Mouse (Mus musculus) hindbrain, embryonic 16.5 days (tissue): ENCODE data around the gene Serpinb11. TPM values are rescaled to one million over a fixed set of nuclear protein-coding genes. Genes with fewer than 3 reads are reported as not detected.

Experiments used
- ATAC-seq: fragments of 200-750 bp; cut with Nextera tagmentation; 2 replicates; pipeline ENCODE4 v1.8.0; 2017; ENCODE audit warnings: moderate TSS enrichment, moderate library complexity
- H3K27ac ChIP-seq: fragments of 300-500 bp; sonication (generic); 2 replicates; pipeline ENCODE4 v1.5.1; 2014; ENCODE audit warnings: low read depth, mild to moderate bottlenecking, control low read depth, low read length, moderate library complexity
- H3K27me3 ChIP-seq: fragments of 300-500 bp; sonication (generic); replicated peaks from 2 replicates; pipeline ENCODE4 v1.6.1; 2014; ENCODE audit warnings: low read length; ENCODE audit not compliant: control insufficient read depth, insufficient read depth
- H3K36me3 ChIP-seq: fragments of 300-500 bp; sonication (generic); 2 replicates; pipeline ENCODE4 v1.6.1; 2014; ENCODE audit warnings: mild to moderate bottlenecking, low read length, moderate library complexity, mixed read lengths; ENCODE audit not compliant: control insufficient read depth, insufficient read depth
- H3K4me1 ChIP-seq: fragments of 300-500 bp; sonication (generic); 2 replicates; pipeline ENCODE4 v1.6.1; 2014; ENCODE audit warnings: low read depth, low read length; ENCODE audit not compliant: control insufficient read depth, insufficient read depth
- H3K4me2 ChIP-seq: fragments of 300-500 bp; sonication (generic); 2 replicates; pipeline ENCODE4 v1.6.1; 2014; ENCODE audit warnings: mild to moderate bottlenecking, low read length, control low read depth, moderate library complexity
- H3K4me3 ChIP-seq: fragments of 300-500 bp; sonication (generic); 2 replicates; pipeline ENCODE4 v1.5.1; 2014; ENCODE audit warnings: mild to moderate bottlenecking, low read length, control low read depth, moderate library complexity
- H3K9ac ChIP-seq: fragments of 300-500 bp; sonication (generic); 2 replicates; pipeline ENCODE4 v1.6.1; 2014; ENCODE audit warnings: low read depth, mild to moderate bottlenecking, control low read depth, low read length, moderate library complexity
- H3K9me3 ChIP-seq: fragments of 300-500 bp; sonication (generic); 2 replicates; pipeline ENCODE4 v1.6.1; 2014; ENCODE audit warnings: mild to moderate bottlenecking, low read length, moderate library complexity; ENCODE audit not compliant: control insufficient read depth
- WGBS: fragments of 180-500 bp; shearing (Covaris S2); extraction: QIAGEN DNeasy Blood & Tissue Kit; methylation state at CpG from one replicate; pipeline ENCODE4 v1.1.7; 2014; 5-methylcytosine and 5-hydroxymethylcytosine counted together
- polyA plus RNA-seq: library from polyadenylated mRNA; unstranded; fragments of >200 nt; fragmentation: Nextera tagmentation; extraction: Ambion mirVana; gene quantifications from 2 replicates; pipeline ENCODE4 v1.2.1, GENCODE M21; 2015

The Serpinb11 gene
- 0.08 TPM in 1 of 2 replicates, not detected in the other for polyA plus RNA-seq

DNA sequence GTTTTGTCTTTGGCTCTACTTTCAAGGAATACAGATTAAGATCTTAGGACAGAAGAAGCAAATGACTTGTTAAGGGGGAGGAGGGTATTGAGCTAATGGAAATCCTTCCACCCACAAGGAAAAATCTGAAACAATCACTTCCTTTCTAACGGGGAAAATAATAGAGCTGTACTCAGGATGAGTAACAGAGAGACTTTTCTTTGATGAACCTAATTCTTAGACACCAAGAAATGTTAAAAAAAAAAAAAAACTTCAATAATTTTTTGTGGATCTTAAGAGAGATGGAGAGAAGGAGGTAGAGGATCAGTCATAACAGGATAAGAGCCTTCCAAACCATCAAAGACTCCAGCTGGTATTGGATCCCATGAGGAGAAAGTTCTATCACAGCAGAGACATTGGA, at the start of gene Serpinb11:
Gene Serpinb11, plus strand, starts transcription at position 301 of the 400 bp plus-strand sequence.
- Histone ChIP-seq H3K4me2 (no peak within 1 kb of the TSS), H3K9ac (no peak within 1 kb of the TSS), H3K27ac (no peak within 1 kb of the TSS), H3K4me1 (no peaks in the 10 kb centered on the region), H3K27me3 (no peaks in the 10 kb centered on the region), H3K36me3 (no peaks in the 10 kb centered on the region), H3K9me3 (no peaks in the 10 kb centered on the region), H3K4me3 (no peak within 1 kb of the TSS)
- ATAC-seq: no peak
- WGBS: 76% methylated on average over 1 of the region's 1 CpGs

DNA sequence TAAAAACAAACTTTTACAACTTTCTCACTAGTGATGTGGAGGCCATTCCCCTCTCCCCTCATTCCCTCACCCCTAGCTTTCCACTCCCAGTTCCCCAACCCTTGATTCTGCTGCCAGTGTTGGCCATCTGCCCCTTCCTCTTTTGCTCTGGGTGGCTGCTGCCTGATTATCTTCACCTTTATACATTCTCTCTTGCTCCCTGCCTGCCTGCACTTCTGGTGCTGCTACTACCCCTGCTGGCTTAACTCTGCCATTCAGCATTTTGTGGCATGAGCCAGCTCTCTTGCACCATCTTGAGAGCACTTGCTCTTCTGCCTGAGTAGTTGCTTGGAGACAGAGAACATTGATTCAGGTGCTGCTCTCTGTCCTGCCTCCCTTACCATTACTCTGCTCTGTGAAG, 15.0 kb upstream of the Serpinb11 start:
- no peaks in the 10 kb centered on the region for H3K9me3 ChIP-seq
- no peaks in the 10 kb centered on the region for H3K4me1 ChIP-seq
- no peaks in the 10 kb centered on the region for H3K36me3 ChIP-seq
- H3K4me2 ChIP-seq: no peak overlapping the region
- no peak for ATAC-seq
- H3K27me3 ChIP-seq: no peaks in the 10 kb centered on the region
- H3K4me3 ChIP-seq: no peak overlapping the region
- H3K27ac ChIP-seq: no peak overlapping the region
- H3K9ac ChIP-seq: no peak overlapping the region

DNA sequence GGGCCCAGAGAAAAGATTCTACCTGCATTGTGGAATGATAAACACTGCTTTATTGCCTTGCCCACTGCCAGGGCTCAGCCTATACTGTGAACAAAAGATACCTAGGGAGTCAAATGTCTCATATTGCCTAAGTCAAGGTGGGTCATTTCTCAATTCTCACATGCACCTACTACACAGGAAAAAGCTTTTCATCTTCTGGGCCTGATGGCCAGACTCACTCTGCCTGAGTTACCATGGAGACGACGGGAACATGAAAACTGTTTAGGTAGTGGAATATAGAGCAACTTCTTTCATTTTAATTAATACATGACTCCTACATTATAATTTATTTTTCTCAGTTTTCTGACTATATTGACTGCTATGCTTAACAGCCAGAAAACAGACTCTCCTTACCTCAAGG, 14.2 kb upstream of the Serpinb11 start:
- Histone ChIP-seq H3K9me3 (no peaks in the 10 kb centered on the region), H3K9ac (no peak overlapping the region), H3K4me1 (no peaks in the 10 kb centered on the region), H3K4me3 (no peak overlapping the region), H3K27me3 (no peaks in the 10 kb centered on the region), H3K36me3 (no peaks in the 10 kb centered on the region), H3K4me2 (no peak overlapping the region), H3K27ac (no peak overlapping the region)
- ATAC-seq: peak; percentile 60; the same call in 1 of the 2 replicates
- 88% methylated on average over 2 of the region's 2 CpGs for WGBS

DNA sequence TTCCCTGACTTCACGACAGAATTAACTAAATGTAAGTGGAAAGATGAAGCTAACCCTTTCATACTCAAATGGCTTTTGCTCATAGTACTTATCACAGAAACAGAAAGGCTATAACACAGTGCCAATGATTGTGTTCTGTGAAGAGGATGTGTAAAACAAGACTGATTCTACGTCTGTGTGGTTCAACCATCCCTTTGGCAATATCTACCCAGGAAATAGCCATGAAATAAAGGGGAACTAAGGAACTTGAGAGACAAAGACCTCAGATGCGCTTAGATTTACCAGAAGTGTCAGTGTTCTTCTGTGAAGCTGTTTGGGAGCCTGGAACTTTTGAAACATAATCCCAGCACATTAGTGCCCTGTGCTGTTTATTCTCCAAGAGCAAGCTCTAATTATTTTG, 10.6 kb upstream of the Serpinb11 start:
- no peak overlapping the region for H3K27ac ChIP-seq
- no peaks in the 10 kb centered on the region for H3K27me3 ChIP-seq
- no peaks in the 10 kb centered on the region for H3K9me3 ChIP-seq
- H3K36me3 ChIP-seq: no peaks in the 10 kb centered on the region
- H3K4me1 ChIP-seq: no peaks in the 10 kb centered on the region
- no peak overlapping the region for H3K4me2 ChIP-seq
- no peak overlapping the region for H3K9ac ChIP-seq
- no peak for ATAC-seq
- WGBS: 63% methylated on average over 3 of the region's 3 CpGs
- H3K4me3 ChIP-seq: no peak overlapping the region

DNA sequence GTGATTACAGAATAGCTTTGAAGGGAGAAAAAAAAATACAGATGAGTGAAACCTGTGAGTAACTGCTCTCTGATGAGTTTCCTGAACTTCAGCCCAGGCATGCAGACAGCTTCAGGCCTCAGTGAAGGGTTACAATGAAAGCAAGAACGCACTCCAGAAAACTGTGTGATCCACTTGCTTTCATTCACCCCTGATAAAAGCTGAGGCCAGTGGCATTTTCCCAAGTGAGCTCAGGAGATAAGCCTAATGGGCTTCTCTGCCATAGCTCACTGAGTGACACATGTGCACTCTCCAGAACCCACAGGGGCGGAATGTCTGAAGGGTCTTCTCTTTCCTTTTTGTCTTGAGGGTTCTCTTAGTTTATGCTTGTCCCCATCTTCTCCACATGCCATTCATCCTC, 9.9 kb upstream of the Serpinb11 start:
- Histone ChIP-seq H3K4me1 (no peaks in the 10 kb centered on the region), H3K9ac (no peak overlapping the region), H3K4me2 (no peak overlapping the region), H3K36me3 (no peaks in the 10 kb centered on the region), H3K27me3 (no peaks in the 10 kb centered on the region), H3K4me3 (no peak overlapping the region), H3K27ac (no peak overlapping the region), H3K9me3 (no peaks in the 10 kb centered on the region)
- no peak for ATAC-seq
- 79% methylated on average over 2 of the region's 2 CpGs for WGBS

DNA sequence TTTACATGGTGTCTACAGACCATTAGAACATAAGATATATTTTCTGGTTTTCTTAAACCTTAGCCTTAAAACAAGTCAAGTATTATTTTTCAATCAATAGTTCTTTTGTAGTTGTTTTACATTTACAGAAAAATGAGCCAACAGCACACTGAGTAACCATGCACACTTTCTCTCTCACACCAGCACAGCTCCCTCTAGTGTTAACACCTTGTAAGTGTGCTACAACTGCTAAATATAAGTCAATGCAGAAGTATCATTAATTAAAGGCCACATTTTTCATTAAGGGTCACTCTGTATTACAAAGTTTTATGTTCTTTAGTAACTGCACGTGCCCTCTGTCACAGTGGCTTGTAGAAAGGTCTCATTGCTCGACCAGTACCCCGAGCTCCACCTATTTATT, 8.0 kb upstream of the Serpinb11 start:
- WGBS: 40% methylated on average over 3 of the region's 3 CpGs
- H3K36me3 ChIP-seq: no peaks in the 10 kb centered on the region
- H3K27me3 ChIP-seq: no peaks in the 10 kb centered on the region
- H3K4me3 ChIP-seq: no peak overlapping the region
- H3K4me1 ChIP-seq: no peaks in the 10 kb centered on the region
- H3K4me2 ChIP-seq: no peak overlapping the region
- no peak for ATAC-seq
- H3K9ac ChIP-seq: no peak overlapping the region
- H3K27ac ChIP-seq: no peak overlapping the region
- no peaks in the 10 kb centered on the region for H3K9me3 ChIP-seq

DNA sequence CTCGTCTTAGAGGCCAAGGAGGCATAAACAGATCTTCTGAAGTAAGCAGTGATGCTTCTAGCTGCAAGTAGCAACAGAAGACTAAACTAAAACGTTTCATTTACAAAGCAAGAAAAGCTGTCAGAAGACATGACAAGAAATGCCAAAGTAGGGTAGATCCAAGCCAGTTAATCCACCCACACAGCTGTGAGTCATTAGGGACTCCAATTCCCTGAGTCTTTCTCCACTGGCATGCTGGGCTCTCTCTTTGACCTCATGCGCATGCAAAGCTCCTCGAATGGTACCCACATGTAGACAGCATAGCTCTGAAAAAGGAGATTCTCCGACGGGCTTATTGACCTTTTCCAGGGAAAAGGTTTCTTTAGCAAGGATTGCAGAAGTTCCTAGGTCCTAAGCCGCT, 5.0 kb downstream of the Serpinb11 start:
- no peak overlapping the region for H3K9ac ChIP-seq
- H3K36me3 ChIP-seq: no peaks in the 10 kb centered on the region
- no peaks in the 10 kb centered on the region for H3K27me3 ChIP-seq
- WGBS: 64% methylated on average over 7 of the region's 7 CpGs
- H3K9me3 ChIP-seq: no peaks in the 10 kb centered on the region
- ATAC-seq: no peak
- no peak overlapping the region for H3K4me3 ChIP-seq
- no peak overlapping the region for H3K27ac ChIP-seq
- no peak overlapping the region for H3K4me2 ChIP-seq
- no peaks in the 10 kb centered on the region for H3K4me1 ChIP-seq

DNA sequence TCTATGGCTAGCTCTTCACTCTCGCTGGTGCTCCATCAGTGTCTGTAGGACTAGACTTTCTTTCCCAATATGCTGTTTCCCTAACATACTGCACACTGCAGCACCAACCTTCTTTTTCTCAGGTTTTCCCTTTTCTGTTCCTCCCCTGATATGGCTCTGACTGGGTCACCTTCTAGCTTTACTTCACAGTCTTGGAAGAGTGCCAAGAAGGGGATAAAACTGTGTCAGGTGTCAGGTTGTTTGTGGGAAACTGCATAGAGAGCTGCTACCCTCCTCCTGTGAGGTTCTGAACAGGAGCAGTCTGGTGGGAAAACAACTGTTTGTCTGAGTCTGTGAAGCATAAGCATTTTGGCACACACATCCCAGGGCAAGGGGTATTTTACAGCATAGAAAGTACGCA, 7.9 kb downstream of the Serpinb11 start:
- H3K4me3 ChIP-seq: no peak overlapping the region
- H3K9ac ChIP-seq: no peak overlapping the region
- no peak overlapping the region for H3K4me2 ChIP-seq
- no peaks in the 10 kb centered on the region for H3K9me3 ChIP-seq
- no peaks in the 10 kb centered on the region for H3K36me3 ChIP-seq
- 65% methylated on average over 2 of the region's 2 CpGs for WGBS
- H3K27me3 ChIP-seq: no peaks in the 10 kb centered on the region
- no peak overlapping the region for H3K27ac ChIP-seq
- no peaks in the 10 kb centered on the region for H3K4me1 ChIP-seq
- ATAC-seq: no peak

DNA sequence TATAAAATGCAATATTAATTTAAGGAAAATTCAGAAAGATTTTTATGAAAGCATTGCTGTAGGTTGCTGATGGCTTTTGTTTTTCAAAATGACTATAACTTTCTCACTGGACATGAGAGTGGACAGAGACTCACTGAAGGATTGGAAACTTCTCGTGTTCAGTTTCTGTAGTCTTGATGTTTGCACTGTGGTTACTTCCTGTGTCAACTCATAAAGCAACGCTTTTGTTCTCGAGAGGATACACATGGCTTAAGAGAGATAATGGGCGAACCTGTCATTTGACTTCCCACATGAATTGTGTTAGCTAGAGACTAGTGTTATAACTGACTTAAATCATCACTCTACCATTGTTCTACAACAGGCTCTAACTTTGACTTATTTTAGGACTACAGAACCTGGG, 16.0 kb downstream of the Serpinb11 start:
- H3K36me3 ChIP-seq: no peaks in the 10 kb centered on the region
- H3K27ac ChIP-seq: no peak overlapping the region
- no peaks in the 10 kb centered on the region for H3K27me3 ChIP-seq
- WGBS: 81% methylated on average over 4 of the region's 4 CpGs
- H3K9ac ChIP-seq: no peak overlapping the region
- no peak overlapping the region for H3K4me2 ChIP-seq
- H3K9me3 ChIP-seq: no peaks in the 10 kb centered on the region
- no peaks in the 10 kb centered on the region for H3K4me1 ChIP-seq
- H3K4me3 ChIP-seq: no peak overlapping the region
- no peak for ATAC-seq

DNA sequence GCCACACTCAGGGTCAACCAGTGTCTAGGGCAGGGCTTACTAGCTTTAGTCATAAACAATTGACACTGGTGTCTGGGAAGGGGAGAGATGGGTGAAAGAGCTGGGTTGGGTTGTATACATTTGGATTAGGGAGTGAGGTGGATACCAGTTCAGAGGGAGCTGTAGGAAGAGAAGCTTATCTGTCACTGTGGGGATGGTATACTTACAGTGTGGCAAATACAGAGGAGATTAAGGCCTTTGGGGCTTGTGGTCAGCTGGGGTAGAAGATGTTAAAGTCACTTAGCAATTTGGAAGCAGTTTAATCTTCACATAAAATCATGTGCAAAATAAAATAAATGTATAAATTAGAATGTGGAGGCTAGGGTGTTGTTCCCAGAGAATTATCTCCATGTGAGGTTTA, 17.4 kb downstream of the Serpinb11 start:
- Histone ChIP-seq H3K9ac (no peak overlapping the region), H3K9me3 (no peaks in the 10 kb centered on the region), H3K4me3 (no peak overlapping the region), H3K36me3 (no peaks in the 10 kb centered on the region), H3K4me2 (no peak overlapping the region), H3K27me3 (no peaks in the 10 kb centered on the region), H3K27ac (no peak overlapping the region), H3K4me1 (no peaks in the 10 kb centered on the region)
- no peak for ATAC-seq
